Mouse (Mus musculus) adrenal gland, postnatal 4 days (tissue): Measurements from ENCODE around the gene Grb10. TPM values are rescaled to one million over a fixed set of nuclear protein-coding genes. Genes with fewer than 3 reads are reported as not detected.

ENCODE experiments used
- DNase-seq, 2 experiments: peaks; one replicate each; pipeline ENCODE4 v3.0.0; 2021 to 2022; ENCODE audit warnings: low spot score in 2 of 2, mixed read lengths in 2 of 2
- total RNA-seq, 2 experiments: library from RNA; stranded (reverse); gene quantifications; 2 replicates each; pipeline ENCODE4 v1.2.3; 2021

The Grb10 gene
- total RNA-seq, 2 experiments from 2014 or later, result 300 to 301 TPM

DNA sequence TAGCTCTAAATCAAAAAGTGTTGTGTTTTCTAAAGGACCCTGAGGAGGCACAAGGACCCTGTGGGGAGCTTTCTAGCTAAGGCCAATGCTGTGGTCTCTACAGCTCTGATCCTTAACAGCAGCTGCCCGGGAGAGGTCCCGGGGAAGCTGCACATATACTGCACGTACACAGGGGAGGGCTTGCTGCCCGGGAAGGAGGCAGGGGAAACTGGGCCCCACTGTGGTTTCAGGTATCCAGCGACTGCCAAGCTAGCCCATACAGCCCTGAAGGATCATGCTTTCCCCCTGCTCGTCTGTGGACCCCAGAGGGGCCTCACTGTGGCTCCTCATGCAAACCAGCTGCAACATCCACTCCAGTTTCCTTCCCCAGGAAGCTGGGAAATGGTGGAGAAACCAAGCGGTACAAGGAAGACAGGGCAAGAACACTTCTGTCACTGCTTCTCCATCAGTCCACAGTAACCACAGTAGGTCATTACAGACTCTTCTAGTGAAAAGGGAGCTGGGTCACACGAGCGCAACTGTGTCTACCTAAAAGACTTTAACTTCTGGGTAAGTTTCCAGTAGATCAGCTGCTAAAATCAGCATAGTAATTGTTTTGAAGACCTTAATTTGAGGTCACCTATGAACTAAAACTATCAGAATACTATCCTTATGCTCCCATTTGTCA lies 90.0 kb downstream of the Grb10 start:
- no peak for DNase-seq

DNA sequence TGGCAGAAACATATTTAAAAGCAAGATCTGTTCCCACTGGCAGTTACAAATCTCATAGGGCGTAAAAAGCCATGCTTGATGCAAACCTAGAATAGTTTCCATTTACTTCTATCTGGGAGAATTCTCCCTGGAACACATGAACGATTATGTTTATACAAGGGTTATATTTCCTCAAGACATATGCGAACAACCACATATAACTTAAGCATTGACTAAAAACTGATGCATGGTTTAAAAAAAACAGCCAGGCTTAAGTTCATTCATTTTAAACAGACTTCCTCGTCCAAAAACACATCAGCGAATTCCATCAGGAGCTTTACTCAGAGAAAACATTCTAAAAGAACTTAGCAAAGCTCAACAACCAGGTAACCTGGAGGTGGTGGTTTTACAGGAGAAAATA lies 90.6 kb downstream of the Grb10 start:
- no peak for DNase-seq

GRCm38 (mm10) chr11:11945766-11946165 lies 92.7 kb downstream of the Grb10 start:
- no peak for DNase-seq

DNA sequence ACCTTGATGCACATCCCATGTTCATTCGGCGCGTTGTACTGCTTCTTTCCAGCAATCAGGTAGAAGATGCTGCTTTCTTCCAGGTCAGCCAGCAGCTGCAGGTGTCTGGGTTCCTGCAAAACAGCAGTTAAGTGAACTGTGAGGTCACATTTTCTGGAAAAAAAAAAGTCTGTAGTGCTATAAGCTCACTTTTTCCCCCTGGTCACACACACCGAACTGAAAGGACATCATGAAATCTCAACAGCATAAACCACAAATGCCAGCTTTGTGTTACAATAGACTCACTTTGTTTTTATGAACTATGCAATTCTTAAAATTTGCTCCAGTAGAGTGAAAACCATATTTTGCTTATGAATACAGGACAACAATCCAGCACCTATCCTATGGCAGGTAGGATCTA lies 93.7 kb downstream of the Grb10 start:
- no peak for DNase-seq

GRCm38 (mm10) chr11:11944082-11944349 lies 94.5 kb downstream of the Grb10 start:
- DNase-seq, result no peak

DNA sequence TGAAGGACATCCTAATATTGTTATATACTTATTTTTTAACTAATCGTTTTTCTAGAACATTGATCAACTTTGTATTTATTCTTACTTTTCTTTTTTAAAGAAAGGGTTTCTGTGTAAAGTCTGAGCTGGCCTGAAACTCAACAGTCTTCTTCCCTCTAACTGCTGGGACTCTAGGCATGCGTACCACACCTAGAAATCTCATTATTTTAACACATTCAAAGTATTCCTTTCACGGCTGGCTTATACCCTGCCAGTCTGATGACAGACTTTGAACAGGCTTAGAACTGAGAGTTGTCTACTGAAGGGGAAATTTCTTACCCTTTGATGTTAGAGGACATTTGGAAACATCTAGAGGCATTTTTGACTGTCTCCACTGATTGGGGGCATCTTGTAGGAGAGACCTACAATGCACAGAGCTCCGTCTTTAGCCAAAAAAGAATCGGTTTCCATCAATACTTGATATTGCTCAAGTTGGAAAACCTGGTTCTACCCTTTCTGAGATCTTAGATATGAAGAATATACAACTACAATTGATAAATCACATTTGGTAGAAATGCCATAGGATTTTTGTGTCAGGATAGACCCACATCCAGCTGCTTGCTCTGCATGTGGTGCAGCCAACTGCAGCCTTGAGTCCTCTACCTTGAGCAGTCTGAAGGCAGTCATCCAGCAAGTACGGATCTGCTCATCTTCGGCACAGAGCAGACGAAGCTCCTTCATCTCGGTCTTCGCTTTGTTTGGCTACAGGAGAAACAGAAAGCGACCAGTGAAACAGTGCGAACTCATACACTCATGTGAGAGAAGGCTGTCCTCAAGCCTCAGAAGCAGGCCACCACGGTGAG lies 95.0 kb downstream of the Grb10 start:
- no peak for DNase-seq

DNA sequence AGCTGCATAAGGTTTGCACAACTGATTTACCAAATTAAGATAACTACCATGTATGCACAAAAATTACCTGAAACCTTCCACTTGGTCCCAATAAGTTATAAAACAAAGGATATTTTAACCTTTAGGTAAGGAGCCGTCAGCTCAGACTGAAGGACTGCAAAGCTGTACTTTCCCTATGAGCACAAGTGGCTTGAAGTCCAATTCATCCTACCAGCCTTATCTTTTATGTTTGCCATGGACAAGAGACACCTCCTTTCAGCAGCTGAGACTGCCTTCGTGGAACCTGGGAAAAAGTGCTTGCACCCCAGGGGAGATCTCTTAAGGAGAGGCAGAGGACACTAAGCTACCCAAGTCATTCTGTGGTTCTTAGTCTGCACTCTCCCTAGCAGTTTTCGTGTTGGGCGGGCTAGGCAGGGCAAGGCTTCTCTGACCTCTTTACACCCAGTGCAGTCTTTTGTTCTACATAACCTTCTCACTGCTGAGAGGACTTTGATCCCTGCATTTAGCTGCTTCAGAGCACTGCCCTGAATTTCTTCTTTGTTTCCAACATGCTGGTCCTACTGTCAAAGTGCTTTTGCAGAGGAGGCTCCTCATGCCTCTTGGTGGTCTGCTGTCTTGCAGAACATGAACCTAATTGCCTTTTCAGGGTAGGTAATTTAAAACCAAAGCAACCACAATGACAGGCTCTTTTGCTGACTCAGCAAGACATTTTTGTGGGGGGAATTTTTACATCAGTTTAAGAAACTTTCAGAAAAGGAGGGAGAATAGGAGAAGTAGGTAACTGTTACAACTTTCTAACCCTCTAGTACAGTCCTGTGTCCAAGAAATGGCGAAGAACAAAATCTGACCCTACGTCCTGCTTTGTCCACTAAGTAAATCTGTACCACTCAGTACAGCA lies 95.9 kb downstream of the Grb10 start:
- no peak for DNase-seq

GRCm38 (mm10) chr11:11940833-11941681 lies 97.4 kb downstream of the Grb10 start:
- no peak for DNase-seq

GRCm38 (mm10) chr11:11939611-11940010 lies 98.9 kb downstream of the Grb10 start:
- DNase-seq, result no peak

- no peak for DNase-seq
Measured at GRCm38 (mm10) chr11:11938591-11938990, 99.9 kb downstream of the Grb10 start.

GRCm38 (mm10) chr11:11937340-11938030 lies 101.0 kb downstream of the Grb10 start:
- DNase-seq, result no peak

- DNase-seq, result no peak
Measured at GRCm38 (mm10) chr11:11934808-11935207, 103.7 kb downstream of the Grb10 start.

DNA sequence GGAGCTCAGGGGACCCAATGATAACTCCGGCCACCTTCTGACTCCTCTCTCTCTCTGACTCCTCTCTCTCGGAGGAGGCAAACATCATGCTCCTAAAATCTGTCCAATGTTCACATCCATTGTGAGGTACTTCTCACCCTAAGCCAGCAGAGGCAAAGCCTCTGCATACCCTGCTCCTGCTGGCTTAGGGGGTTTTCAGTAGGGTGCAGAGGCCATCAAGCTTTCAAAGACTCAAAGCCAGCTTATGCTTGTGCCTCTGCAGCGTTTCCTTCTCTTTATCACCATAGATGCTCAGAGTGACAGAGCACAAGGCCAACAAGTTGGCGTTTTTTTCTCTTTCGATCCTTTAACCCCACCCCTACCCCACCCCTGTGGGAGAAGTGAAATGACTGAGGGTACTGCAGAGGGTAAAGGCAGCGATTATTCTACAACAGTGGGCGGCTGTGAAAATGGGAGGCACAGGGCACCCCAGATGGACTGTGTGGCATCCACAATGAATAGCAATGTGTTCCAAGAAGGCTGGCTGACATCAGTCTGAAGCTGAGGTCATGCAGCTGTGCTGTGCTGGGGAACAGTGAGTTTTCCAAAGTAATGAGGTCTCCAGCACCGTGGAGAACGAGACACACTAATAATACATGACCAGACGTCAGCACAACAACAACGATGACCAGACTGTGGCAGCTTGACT lies 106.2 kb downstream of the Grb10 start:
- no peak for DNase-seq

DNA sequence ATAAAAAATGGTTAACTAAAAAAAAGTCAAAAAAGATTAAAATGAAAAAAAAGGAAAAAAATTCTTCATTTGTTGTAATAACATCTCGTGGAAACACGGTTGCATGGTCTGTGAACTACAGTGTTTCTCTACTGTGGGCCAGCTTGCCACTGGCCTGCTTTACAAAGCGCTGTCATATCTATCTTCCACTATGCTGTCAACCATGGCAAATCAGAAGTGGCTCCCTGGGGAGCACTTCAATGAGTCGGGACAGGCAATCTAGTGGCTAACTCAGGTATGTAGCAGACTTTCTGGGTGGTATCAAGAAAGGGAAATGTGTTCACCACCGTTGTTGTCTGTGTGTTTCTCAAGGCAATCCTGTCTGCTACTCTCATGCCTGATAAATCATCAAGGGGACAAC lies 106.8 kb downstream of the Grb10 start:
- DNase-seq, result no peak

DNA sequence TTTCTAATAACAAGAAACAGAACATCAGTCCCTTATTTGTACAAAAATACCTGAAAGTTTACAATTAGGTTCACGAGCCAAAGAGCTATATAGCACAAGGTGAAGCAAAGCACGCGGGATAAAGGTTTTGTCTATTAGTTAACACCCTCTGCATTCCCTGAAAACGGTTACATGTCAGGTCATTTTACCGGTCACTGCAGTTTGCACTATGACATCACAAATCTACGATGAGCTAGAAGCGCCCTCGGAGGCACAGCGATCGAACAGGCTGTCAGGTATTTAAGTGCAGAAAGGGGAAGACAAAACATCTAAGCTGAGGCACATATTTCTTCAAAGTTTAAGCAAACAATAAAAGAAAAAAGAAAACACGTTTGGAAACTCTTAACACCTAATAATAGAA lies 108.0 kb downstream of the Grb10 start:
- DNase-seq, result no peak

- DNase-seq, result no peak
Measured at GRCm38 (mm10) chr11:11929059-11929458, 109.4 kb downstream of the Grb10 start.

GRCm38 (mm10) chr11:11928586-11928985 lies 109.9 kb downstream of the Grb10 start:
- no peak for DNase-seq

DNA sequence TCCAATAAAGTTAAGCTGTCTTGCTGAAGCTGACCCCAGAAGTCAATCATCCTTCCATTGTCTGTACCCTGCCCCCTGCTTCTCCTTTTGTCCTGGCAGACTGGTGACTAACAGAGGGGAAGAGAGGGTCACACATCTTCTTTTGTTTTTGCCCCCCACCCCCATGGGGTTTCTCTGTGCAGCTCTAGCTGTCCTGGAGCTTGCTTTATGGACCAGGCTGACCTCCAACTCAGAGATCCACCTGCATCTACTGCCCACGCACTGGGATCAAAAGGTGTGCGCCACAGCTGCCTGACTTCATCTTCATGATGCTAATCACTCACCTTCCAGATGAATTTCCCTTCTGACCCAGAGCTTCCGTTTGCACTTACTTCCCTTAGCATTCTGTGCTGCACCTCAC lies 114.6 kb downstream of the Grb10 start:
- DNase-seq, result no peak

DNA sequence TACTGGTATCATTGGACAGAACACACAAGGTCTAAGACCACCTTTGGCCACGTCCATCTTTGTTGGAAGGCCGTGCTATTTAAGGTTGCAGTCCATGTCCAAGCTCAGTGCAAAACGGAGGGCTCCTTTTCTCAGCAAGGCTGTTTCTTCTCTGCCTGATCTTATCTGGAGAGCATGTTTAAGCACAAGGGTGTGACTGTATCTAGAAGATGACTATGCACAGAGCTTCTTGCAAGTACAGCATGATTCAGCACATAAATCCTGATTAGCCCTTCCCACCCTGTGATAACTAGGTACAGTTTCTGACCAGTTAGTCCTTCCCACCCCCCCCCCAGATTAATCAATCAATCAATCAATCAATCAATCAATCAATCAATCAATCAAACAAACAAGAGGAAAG lies 115.1 kb downstream of the Grb10 start:
- no peak for DNase-seq

- no peak for DNase-seq
Measured at GRCm38 (mm10) chr11:11922106-11922505, 116.4 kb downstream of the Grb10 start.
